In genomic region chr1:189728784-189729115, GRCm38 (mm10) we compare ENCODE assay signal across 8 mouse cellular contexts. TPM values are rescaled to one million over a fixed set of nuclear protein-coding genes. Genes with fewer than 3 reads are reported as not detected.
A peak's percentile ranks its signal among the peaks of the same experiment; 100 is the strongest.
DNase-seq lines count a peak whose midpoint lies in the region; ATAC-seq and TF ChIP-seq lines count a peak whose summit lies in the region.

No protein-coding gene starts in this region.

- H3K9ac ChIP-seq in embryonic facial prominence, embryonic 12.5 days: peak overlapping the region; percentile 85
- peak overlapping the region; percentile 66 for H3K9ac ChIP-seq in hindbrain, embryonic 16.5 days (ENCODE audit: low read depth, low read length)
- peak overlapping the region; percentile 52; the same call in 1 of the 2 replicates for H3K9ac ChIP-seq in midbrain, postnatal 0 days (replicated peaks; ENCODE audit: low read length, poor library complexity, severe bottlenecking)

- under 1% methylated on average over 15 of the region's 15 CpGs for WGBS in embryonic facial prominence, embryonic 12.5 days
- under 1% methylated on average over 15 of the region's 15 CpGs for WGBS in hindbrain, embryonic 16.5 days
- under 1% methylated on average over 15 of the region's 15 CpGs for WGBS in midbrain, postnatal 0 days

- peak overlapping the region; percentile 63 for H3K4me3 ChIP-seq in layer of hippocampus, adult 2 months
- H3K4me3 ChIP-seq in embryonic facial prominence, embryonic 12.5 days: peak overlapping the region; percentile 66
- H3K4me3 ChIP-seq in hindbrain, embryonic 16.5 days (ENCODE audit: low read length): peak overlapping the region; percentile 63
- peak overlapping the region; percentile 62 for H3K4me3 ChIP-seq in midbrain, postnatal 0 days (ENCODE audit: low read depth, low read length)

- no peak for ATAC-seq in embryonic facial prominence, embryonic 12.5 days (ENCODE audit: insufficient number of reproducible peaks, insufficient read depth, low FRiP score, low TSS enrichment)
- ATAC-seq in hindbrain, embryonic 16.5 days: no peak
- ATAC-seq in midbrain, postnatal 0 days (ENCODE audit: low FRiP score): no peak
- no peak for ATAC-seq in activated CD4-positive, CD25-positive, alpha-beta regulatory T cell, adult 4 months

- no peaks in the 10 kb centered on the region for H3K36me3 ChIP-seq in embryonic facial prominence, embryonic 12.5 days
- H3K36me3 ChIP-seq in hindbrain, embryonic 16.5 days (ENCODE audit: control insufficient read depth, insufficient read depth, low read length): no peaks in the 10 kb centered on the region
- H3K36me3 ChIP-seq in midbrain, postnatal 0 days (ENCODE audit: insufficient read depth, low read length): no peaks in the 10 kb centered on the region

- TF ChIP-seq CTCF in layer of hippocampus, adult 2 months (conservative IDR thresholded peaks at IDR 0.05): no peak
- TF ChIP-seq CTCF in midbrain, postnatal 0 days (IDR thresholded peaks at IDR 0.05): no peak

- H3K9me3 ChIP-seq in embryonic facial prominence, embryonic 12.5 days: no peaks in the 10 kb centered on the region
- H3K9me3 ChIP-seq in hindbrain, embryonic 16.5 days (ENCODE audit: control insufficient read depth, low read length): no peaks in the 10 kb centered on the region
- H3K9me3 ChIP-seq in midbrain, postnatal 0 days (ENCODE audit: low read length): no peaks in the 10 kb centered on the region

- H3K4me1 ChIP-seq in embryonic facial prominence, embryonic 12.5 days: peaks cover 47% of the 10 kb centered on the region
- H3K4me1 ChIP-seq in hindbrain, embryonic 16.5 days (ENCODE audit: control insufficient read depth, insufficient read depth, low read depth, low read length): peaks cover 13% of the 10 kb centered on the region
- H3K4me1 ChIP-seq in midbrain, postnatal 0 days (ENCODE audit: insufficient read depth, low read length): no peaks in the 10 kb centered on the region

- H3K27ac ChIP-seq in layer of hippocampus, adult 2 months: peak overlapping the region; percentile 70; the same call in 1 of the 2 replicates
- H3K27ac ChIP-seq in embryonic facial prominence, embryonic 12.5 days: peak overlapping the region; percentile 93
- H3K27ac ChIP-seq in hindbrain, embryonic 16.5 days (ENCODE audit: low read depth, low read length): no peak overlapping the region; the same call in 1 of the 2 replicates
- no peak overlapping the region for H3K27ac ChIP-seq in midbrain, postnatal 0 days (ENCODE audit: low read depth, low read length)

- peak overlapping the region; percentile 56 for H3K4me2 ChIP-seq in embryonic facial prominence, embryonic 12.5 days (replicated peaks)
- H3K4me2 ChIP-seq in hindbrain, embryonic 16.5 days (ENCODE audit: low read length): peak overlapping the region; percentile 97
- peak overlapping the region; percentile 98 for H3K4me2 ChIP-seq in midbrain, postnatal 0 days (ENCODE audit: low read depth, low read length, poor library complexity, severe bottlenecking)

- no peaks in the 10 kb centered on the region for H3K27me3 ChIP-seq in embryonic facial prominence, embryonic 12.5 days
- H3K27me3 ChIP-seq in hindbrain, embryonic 16.5 days (replicated peaks; ENCODE audit: control insufficient read depth, insufficient read depth, low read length): peaks cover 19% of the 10 kb centered on the region
- peaks cover 41% of the 10 kb centered on the region for H3K27me3 ChIP-seq in midbrain, postnatal 0 days (ENCODE audit: insufficient read depth, low read length)

- DNase-seq in layer of hippocampus, adult 2 months (ENCODE audit: low spot score in 2 of 2): no peak
- no peak for DNase-seq in layer of hippocampus, postnatal 14 days (ENCODE audit: low spot score in 2 of 2)
- no peak for DNase-seq in midbrain, postnatal 0 days (ENCODE audit: low spot score)
- no peak for DNase-seq in ovary, postnatal 36 days (ENCODE audit: low spot score)
- DNase-seq in adrenal gland, postnatal 10 days: no peak

RNA-seq across cellular contexts. Expression of gene Ptpn14, which starts 0.7 kb away (rescaled TPM):
- 10 to 100 TPM; 14.5 to 14.8 TPM for total RNA-seq in layer of hippocampus, adult 2 months (2021)
- 10 to 100 TPM; 12.0 to 15.7 TPM for total RNA-seq in layer of hippocampus, postnatal 14 days (2021)
- polyA plus RNA-seq in embryonic facial prominence, embryonic 12.5 days (2016; fragmentation: Nextera tagmentation; extraction: Ambion mirVana): 9.0 and 11.2 TPM in 2 replicates
- polyA plus RNA-seq in hindbrain, embryonic 16.5 days (2015; fragmentation: Nextera tagmentation; extraction: Ambion mirVana): 1.6 and 1.8 TPM in 2 replicates
- 5.1 and 6.5 TPM in 2 replicates for total RNA-seq in midbrain, postnatal 0 days (2014; rRNA removed)
- 1.1 and 1.2 TPM in 2 replicates for polyA plus RNA-seq in midbrain, postnatal 0 days (2015; fragmentation: Nextera tagmentation; extraction: Ambion mirVana)
- under 1 TPM in 1 of 2 experiments, not detected in 1; 0.20 TPM for polyA plus RNA-seq in activated CD4-positive, CD25-positive, alpha-beta regulatory T cell, adult 4 months (2017; shearing (Covaris generic))
- total RNA-seq in adrenal gland, postnatal 10 days (2021): 10 to 100 TPM; 24.1 to 27.7 TPM

RNA-seq across cellular contexts. Expression of gene Cenpf, which starts 40.9 kb away (rescaled TPM):
- total RNA-seq in layer of hippocampus, adult 2 months (2021): 1 to 10 TPM; 1.1 to 1.4 TPM
- total RNA-seq in layer of hippocampus, postnatal 14 days (2021): 1 to 10 TPM; 3.0 to 4.0 TPM
- 90.0 and 96.1 TPM in 2 replicates for polyA plus RNA-seq in embryonic facial prominence, embryonic 12.5 days (2016; fragmentation: Nextera tagmentation; extraction: Ambion mirVana)
- polyA plus RNA-seq in hindbrain, embryonic 16.5 days (2015; fragmentation: Nextera tagmentation; extraction: Ambion mirVana): 16.1 and 17.1 TPM in 2 replicates
- total RNA-seq in midbrain, postnatal 0 days (2014; rRNA removed): 1.8 and 3.0 TPM in 2 replicates
- polyA plus RNA-seq in midbrain, postnatal 0 days (2015; fragmentation: Nextera tagmentation; extraction: Ambion mirVana): 4.3 and 6.8 TPM in 2 replicates
- polyA plus RNA-seq in activated CD4-positive, CD25-positive, alpha-beta regulatory T cell, adult 4 months (2017; shearing (Covaris generic)): 10 to 100 TPM; 13.6 to 14.4 TPM
- total RNA-seq in adrenal gland, postnatal 10 days (2021): 10 to 100 TPM; 12.0 to 16.0 TPM

Comparison
In these comparisons a context has a peak if more than half of its experiments do, and no peak if none do; other contexts are left out.
1. H3K27ac ChIP-seq: peak in layer of hippocampus, adult 2 months (single experiment) and embryonic facial prominence, embryonic 12.5 days (single experiment); none in hindbrain, embryonic 16.5 days (single experiment) and midbrain, postnatal 0 days (single experiment).
2. Peak in every context shown above with its lines, with median percentiles within 50 percentile points of each other: H3K4me3 ChIP-seq, H3K4me2 ChIP-seq and H3K9ac ChIP-seq.